Mouse (Mus musculus) CD4-positive naive resting alpha-beta T cell, adult 57 days (primary cell): Measurements from ENCODE around the gene Vps13a. TPM values are rescaled to one million over a fixed set of nuclear protein-coding genes. Genes with fewer than 3 reads are reported as not detected.

ENCODE experiments used
- total RNA-seq: library from RNA; stranded (reverse); gene quantifications from one replicate; pipeline ENCODE4 v1.2.4, GENCODE M21; 2023

Vps13a gene
- total RNA-seq: 78.0 TPM

DNA sequence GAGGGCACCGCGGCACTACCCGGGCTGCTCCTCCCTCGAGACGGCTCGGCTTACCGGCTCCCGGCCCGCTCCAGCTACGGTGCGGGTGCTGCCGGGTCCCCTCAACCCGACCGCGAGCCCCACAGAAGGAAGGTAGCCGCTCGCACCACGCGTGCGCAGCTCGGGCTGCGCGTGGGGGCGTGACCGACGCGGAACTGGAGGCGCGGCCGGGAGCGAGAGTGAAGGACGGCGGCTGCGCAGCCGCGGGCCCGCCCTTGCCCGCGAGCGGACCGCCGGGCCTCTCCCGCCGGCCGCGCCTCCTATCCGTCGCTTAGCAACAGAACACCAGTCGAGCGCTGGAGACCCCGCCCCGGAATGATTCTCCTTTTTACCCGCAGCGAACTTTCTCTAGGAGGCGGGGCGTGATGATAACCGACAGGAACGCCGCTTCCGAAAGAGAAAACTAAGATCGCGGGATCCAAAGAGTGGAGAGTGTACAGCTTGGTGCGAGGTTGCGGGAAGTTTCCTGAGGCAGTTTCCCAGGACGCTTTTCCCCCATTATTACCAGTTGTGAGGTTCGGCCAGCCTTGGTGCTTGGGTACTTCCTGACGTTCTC, at the start of gene Vps13a:
Vps13a (minus strand) TSS at position 144 of the 595 bp plus-strand sequence.

Other genes starting within 250 kb of the Vps13a start
- not detected for gene Foxb2, start 92.9 kb upstream of the Vps13a start, total RNA-seq
- not detected for gene Prune2, start 175.2 kb upstream of the Vps13a start, total RNA-seq